Mouse (Mus musculus): ENCODE data around the gene Nr6a1.

GRCm38 (mm10) chr2:38924571-38924970 is 2.9 kb downstream of the Nr6a1 start:
- TF ChIP-seq CTCF (IDR thresholded peaks at IDR 0.05; ENCODE audit: low read depth): no peak
- TF ChIP-seq EP300 (IDR thresholded peaks at IDR 0.05; ENCODE audit: low read depth): no peak
